In genomic region chr10:96105124-96105523, GRCm38 (mm10) we compare ENCODE assay signal across 9 mouse cellular contexts. TPM values are rescaled to one million over a fixed set of nuclear protein-coding genes. Genes with fewer than 3 reads are reported as not detected.
DNase-seq lines count a peak whose midpoint lies in the region; ATAC-seq and TF ChIP-seq lines count a peak whose summit lies in the region.
"Had no signal": no experiment of that assay in that cellular context is flagged by ENCODE, and none has a peak within 500 bp of the region (broad histone marks: within the 10 kb centered on the region; RNA-seq: fewer than 3 reads in every experiment).

No protein-coding gene starts in this region.

- H3K9ac ChIP-seq in midbrain, postnatal 0 days (replicated peaks; ENCODE audit: low read length, poor library complexity, severe bottlenecking): no peak overlapping the region
- no peak overlapping the region for H3K9ac ChIP-seq in midbrain, embryonic 16.5 days (ENCODE audit: low read depth, low read length)
- H3K9ac ChIP-seq in stomach, postnatal 0 days (ENCODE audit: low read length): no peak overlapping the region

- no peak for DNase-seq in midbrain, postnatal 0 days (ENCODE audit: low spot score)
- no peak for DNase-seq in Patski (ENCODE audit: low read depth, low spot score)
- no peak for DNase-seq in stomach, postnatal 0 days (ENCODE audit: low spot score)
- no peak for DNase-seq in gastrocnemius, adult 8-10 months (ENCODE audit: low spot score in 2 of 2)
- DNase-seq in layer of hippocampus, postnatal 25 days (ENCODE audit: extremely low spot score in 1 of 2, low spot score in 1 of 2): no peak
- DNase-seq: cerebellum, adult 18-20 months had no signal

- no peak overlapping the region for H3K4me2 ChIP-seq in midbrain, postnatal 0 days (ENCODE audit: low read depth, low read length, poor library complexity, severe bottlenecking)
- H3K4me2 ChIP-seq in midbrain, embryonic 16.5 days (ENCODE audit: low read length): no peak overlapping the region
- no peak overlapping the region for H3K4me2 ChIP-seq in stomach, postnatal 0 days (replicated peaks; ENCODE audit: low read depth)

- no peak for ATAC-seq in midbrain, postnatal 0 days (ENCODE audit: low FRiP score)
- ATAC-seq in midbrain, embryonic 16.5 days: no peak
- no peak for ATAC-seq in Patski
- peak; percentile 72 for ATAC-seq in erythroid progenitor cell, adult 5-6 weeks (replicated peaks; ENCODE audit: low FRiP score, poor library complexity, severe bottlenecking)
- ATAC-seq in stomach, postnatal 0 days (ENCODE audit: low FRiP score, low TSS enrichment): no peak

- CTCF ChIA-PET in Patski (lab: Charles Lee): interaction anchor here (0.9 to 1.7 kb wide), 5 partner anchors 9 to 168 kb away, joined by 3 to 9 read pairs (median 3); no protein-coding TSS in a partner anchor

- in situ Hi-C loops in Patski (cut with MboI; ENCODE audit: low pct_unique_long_range_greater_than_20kb): no loop called here

- 89% methylated on average over 2 of the region's 2 CpGs for WGBS in midbrain, postnatal 0 days
- WGBS in midbrain, embryonic 16.5 days: 91% methylated on average over 2 of the region's 2 CpGs
- 92% methylated on average over 2 of the region's 2 CpGs for WGBS in stomach, postnatal 0 days

- H3K27me3 ChIP-seq in midbrain, postnatal 0 days (ENCODE audit: insufficient read depth, low read length): no peaks in the 10 kb centered on the region
- H3K27me3 ChIP-seq in midbrain, embryonic 16.5 days (ENCODE audit: control insufficient read depth, insufficient read depth, low read depth, low read length): no peaks in the 10 kb centered on the region
- H3K27me3 ChIP-seq in Patski: peaks cover 4% of the 10 kb centered on the region
- no peaks in the 10 kb centered on the region for H3K27me3 ChIP-seq in stomach, postnatal 0 days (ENCODE audit: control insufficient read depth, insufficient read depth, low read length)

- H3K9me3 ChIP-seq in midbrain, postnatal 0 days (ENCODE audit: low read length): no peaks in the 10 kb centered on the region
- H3K9me3 ChIP-seq in midbrain, embryonic 16.5 days (replicated peaks; ENCODE audit: control insufficient read depth, low read length, poor library complexity, severe bottlenecking): no peaks in the 10 kb centered on the region
- no peaks in the 10 kb centered on the region for H3K9me3 ChIP-seq in stomach, postnatal 0 days (ENCODE audit: control insufficient read depth, low read length)

- no peak for TF ChIP-seq EP300 in stomach, postnatal 0 days (optimal IDR thresholded peaks at IDR 0.05)

- H3K4me3 ChIP-seq in midbrain, postnatal 0 days (ENCODE audit: low read depth, low read length): no peak overlapping the region
- no peak overlapping the region for H3K4me3 ChIP-seq in midbrain, embryonic 16.5 days (ENCODE audit: low read depth, low read length)
- H3K4me3 ChIP-seq in stomach, postnatal 0 days (ENCODE audit: low read depth, low read length): no peak overlapping the region

- H3K36me3 ChIP-seq in midbrain, postnatal 0 days (ENCODE audit: insufficient read depth, low read length): no peaks in the 10 kb centered on the region
- H3K36me3 ChIP-seq in midbrain, embryonic 16.5 days (ENCODE audit: control insufficient read depth, insufficient read depth, low read length): no peaks in the 10 kb centered on the region
- no peaks in the 10 kb centered on the region for H3K36me3 ChIP-seq in stomach, postnatal 0 days (ENCODE audit: control insufficient read depth, insufficient read depth, low read length)

- peak; percentile 50 for TF ChIP-seq CTCF in midbrain, postnatal 0 days (IDR thresholded peaks at IDR 0.05)
- peak; percentile 71 for TF ChIP-seq CTCF in Patski (IDR thresholded peaks at IDR 0.05)
- peak; percentile 56 for TF ChIP-seq CTCF in stomach, postnatal 0 days (IDR thresholded peaks at IDR 0.05; ENCODE audit: low read depth)

- POLR2A ChIA-PET in Patski (lab: Charles Lee): no interaction called here

- H3K4me1 ChIP-seq in midbrain, postnatal 0 days (ENCODE audit: insufficient read depth, low read length): no peaks in the 10 kb centered on the region
- no peaks in the 10 kb centered on the region for H3K4me1 ChIP-seq in midbrain, embryonic 16.5 days (ENCODE audit: control insufficient read depth, insufficient read depth, low read length)
- H3K4me1 ChIP-seq in stomach, postnatal 0 days (replicated peaks; ENCODE audit: control insufficient read depth, insufficient read depth): no peaks in the 10 kb centered on the region

- no peak overlapping the region for H3K27ac ChIP-seq in midbrain, postnatal 0 days (ENCODE audit: low read depth, low read length)
- H3K27ac ChIP-seq in midbrain, embryonic 16.5 days (ENCODE audit: low read length): no peak overlapping the region
- H3K27ac ChIP-seq in stomach, postnatal 0 days (replicated peaks): no peak overlapping the region

RNA-seq across cellular contexts. Expression of gene Gm5426, which starts 31.3 kb away (rescaled TPM):
- total RNA-seq in midbrain, postnatal 0 days (2014; rRNA removed): not detected in 2 replicates
- polyA plus RNA-seq in midbrain, postnatal 0 days (2015; fragmentation: Nextera tagmentation; extraction: Ambion mirVana): not detected in 2 replicates
- polyA plus RNA-seq in midbrain, embryonic 16.5 days (2015; fragmentation: Nextera tagmentation; extraction: Ambion mirVana): not detected in 2 replicates
- not detected for polyA plus RNA-seq in Patski (2021)
- not detected in 2 replicates for total RNA-seq in erythroid progenitor cell, adult 5-6 weeks (2015; ENCODE audit: low replicate concordance)
- not detected in 2 replicates for total RNA-seq in erythroid progenitor cell, adult 5-6 weeks (2017; ENCODE audit: low replicate concordance)
- not detected in 2 replicates for polyA plus RNA-seq in stomach, postnatal 0 days (2015; fragmentation: Nextera tagmentation; extraction: Ambion mirVana)
- total RNA-seq in gastrocnemius, adult 8-10 months (2022): not detected
- total RNA-seq in layer of hippocampus, postnatal 25 days (2021): not detected
- polyA plus RNA-seq: lung, embryonic 16.5 days had no signal
